Mouse (Mus musculus) frontal cortex, postnatal 10 days (tissue): Measurements from ENCODE around the gene Car2.

Experiments
- DNase-seq, 2 experiments: peaks; one replicate each; pipeline ENCODE4 v3.0.0; 2022; ENCODE audit warnings: low spot score in 2 of 2, mixed read lengths in 1 of 2

The Car2 gene

GRCm38 (mm10) chr3:14878749-14879223, 7.3 kb upstream of the Car2 start:
- DNase-seq, result no peak

GRCm38 (mm10) chr3:14879293-14879692, 6.8 kb upstream of the Car2 start:
- no peak for DNase-seq

- no peak for DNase-seq
These were observed 5.8 kb upstream of the Car2 start for GRCm38 (mm10) chr3:14880277-14880676.

GRCm38 (mm10) chr3:14882005-14882404, 4.1 kb upstream of the Car2 start:
- no peak for DNase-seq

GRCm38 (mm10) chr3:14882756-14883155, 3.3 kb upstream of the Car2 start:
- DNase-seq, result no peak

- DNase-seq, result no peak
These were observed 1.2 kb upstream of the Car2 start for GRCm38 (mm10) chr3:14884826-14885225.

GRCm38 (mm10) chr3:14887134-14887666, 1.1 kb downstream of the Car2 start:
- no peak for DNase-seq

GRCm38 (mm10) chr3:14887686-14888295, 1.7 kb downstream of the Car2 start:
- DNase-seq, result no peak

- no peak for DNase-seq
These were observed 2.5 kb downstream of the Car2 start for GRCm38 (mm10) chr3:14888549-14888948.

GRCm38 (mm10) chr3:14889085-14889484, 3.0 kb downstream of the Car2 start:
- no peak for DNase-seq

GRCm38 (mm10) chr3:14889716-14890409, 3.8 kb downstream of the Car2 start:
- DNase-seq, result no peak

- DNase-seq, result no peak
These were observed 6.9 kb downstream of the Car2 start for GRCm38 (mm10) chr3:14892991-14893390.

GRCm38 (mm10) chr3:14893700-14894099, 7.6 kb downstream of the Car2 start:
- DNase-seq, result no peak

- DNase-seq, result no peak
These were observed 9.3 kb downstream of the Car2 start for GRCm38 (mm10) chr3:14895333-14895732.

- DNase-seq, result no peak
These were observed 11.7 kb downstream of the Car2 start for GRCm38 (mm10) chr3:14897770-14898169.

GRCm38 (mm10) chr3:14903380-14903779, 17.3 kb downstream of the Car2 start:
- DNase-seq, result no peak

- DNase-seq, result no peak
These were observed 18.1 kb downstream of the Car2 start for GRCm38 (mm10) chr3:14904165-14904564.

GRCm38 (mm10) chr3:14907271-14907670, 21.2 kb downstream of the Car2 start:
- no peak for DNase-seq

- DNase-seq, result no peak
These were observed 26.0 kb downstream of the Car2 start for GRCm38 (mm10) chr3:14911992-14912582.

- DNase-seq, result no peak
These were observed 27.7 kb downstream of the Car2 start for GRCm38 (mm10) chr3:14913774-14914173.

GRCm38 (mm10) chr3:14915355-14915754, 29.3 kb downstream of the Car2 start:
- DNase-seq, result no peak

GRCm38 (mm10) chr3:14917261-14917660, 31.2 kb downstream of the Car2 start:
- DNase-seq, result no peak

- DNase-seq, result no peak
These were observed 58.6 kb downstream of the Car2 start for GRCm38 (mm10) chr3:14944706-14945105.
